Mouse (Mus musculus): ENCODE data around the gene Mtrf1l. TPM values are rescaled to one million over a fixed set of nuclear protein-coding genes. Genes with fewer than 3 reads are reported as not detected.

Gene Mtrf1l
- polyA plus RNA-seq, 2 experiments = 2.6 to 5.3 TPM

DNA sequence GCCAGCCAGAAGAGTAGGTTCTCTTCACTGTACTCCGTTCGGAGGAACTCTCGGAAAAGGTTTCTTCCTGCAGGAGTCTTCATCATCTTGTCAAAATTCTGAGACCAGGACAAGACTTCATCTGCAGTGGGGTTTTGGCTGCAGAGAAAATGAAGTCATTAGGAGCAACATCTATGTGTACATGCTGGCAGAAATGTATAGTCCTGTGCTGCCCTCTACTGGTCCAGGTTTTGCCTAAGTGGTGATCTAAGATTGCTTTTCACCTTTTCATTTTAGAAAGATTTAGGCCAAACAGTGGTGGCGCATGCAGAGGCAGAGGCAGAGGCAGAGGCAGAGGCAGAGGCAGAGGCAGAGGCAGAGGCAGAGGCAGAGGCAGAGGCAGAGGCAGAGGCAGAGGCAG is 17.7 kb upstream of the Mtrf1l start:
- DNase-seq (ENCODE audit: low read depth in 3 of 3, low spot score in 3 of 3) (peak in 1 of 3 experiments; percentile 34), ATAC-seq (ENCODE audit: insufficient read depth) (no peak)
- no peaks in the 10 kb centered on the region for H3K27me3 ChIP-seq (ENCODE audit: control insufficient read depth, insufficient read depth, low read length)
- no peak overlapping the region for H3K4me2 ChIP-seq (ENCODE audit: low read depth)
- TF ChIP-seq EP300 (IDR thresholded peaks at IDR 0.05; ENCODE audit: low read depth) (no peak), CTCF (IDR thresholded peaks at IDR 0.05; ENCODE audit: low read depth) (peak; percentile 66)
- H3K9me3 ChIP-seq (ENCODE audit: control insufficient read depth, low read length) = no peaks in the 10 kb centered on the region
- H3K4me1 ChIP-seq (replicated peaks; ENCODE audit: control insufficient read depth in 2 of 2, insufficient read depth in 2 of 2, low read length in 1 of 2) = no peaks in the 10 kb centered on the region
- no peaks in the 10 kb centered on the region for H3K36me3 ChIP-seq (replicated peaks; ENCODE audit: control insufficient read depth, insufficient read depth, low read depth)
- WGBS (ENCODE audit: insufficient replicate concordance) = 59% methylated on average over 4 of the region's 4 CpGs
- no peak overlapping the region for H3K27ac ChIP-seq
- no peak overlapping the region for H3K9ac ChIP-seq (replicated peaks)
- no peak overlapping the region for H3K4me3 ChIP-seq (ENCODE audit: insufficient read depth in 1 of 2, low read depth in 2 of 2, low read length in 2 of 2)

- TF ChIP-seq CTCF (IDR thresholded peaks at IDR 0.05; ENCODE audit: low read depth) = no peak
- no peak for TF ChIP-seq EP300 (IDR thresholded peaks at IDR 0.05; ENCODE audit: low read depth)
- no peak overlapping the region for H3K9ac ChIP-seq (replicated peaks)
Measured at GRCm38 (mm10) chr10:5826336-5827025, 2.8 kb upstream of the Mtrf1l start.

GRCm38 (mm10) chr10:5824779-5825178 is 1.1 kb upstream of the Mtrf1l start:
- H3K4me3 ChIP-seq (ENCODE audit: insufficient read depth in 1 of 2, low read depth in 2 of 2, low read length in 2 of 2) = peak overlapping the region; percentile 69 to 98
- H3K27ac ChIP-seq = peak overlapping the region; percentile 64
- H3K9ac ChIP-seq (replicated peaks) = peak overlapping the region; percentile 38
- DNase-seq (ENCODE audit: low read depth in 3 of 3, low spot score in 3 of 3) (peak; percentile 56 to 70 (median 58)), ATAC-seq (ENCODE audit: insufficient read depth) (no peak)
- H3K36me3 ChIP-seq (replicated peaks; ENCODE audit: control insufficient read depth, insufficient read depth, low read depth) = peaks cover 5% of the 10 kb centered on the region
- no peaks in the 10 kb centered on the region for H3K9me3 ChIP-seq (ENCODE audit: control insufficient read depth, low read length)
- peak overlapping the region; percentile 81 for H3K4me2 ChIP-seq (ENCODE audit: low read depth)
- H3K4me1 ChIP-seq (replicated peaks; ENCODE audit: control insufficient read depth in 2 of 2, insufficient read depth in 2 of 2, low read length in 1 of 2) = peaks cover 22 to 23% of the 10 kb centered on the region in 2 experiments
- TF ChIP-seq EP300 (IDR thresholded peaks at IDR 0.05; ENCODE audit: low read depth) (no peak), CTCF (IDR thresholded peaks at IDR 0.05; ENCODE audit: low read depth) (peak; percentile 66)
- WGBS (ENCODE audit: insufficient replicate concordance) = 2% methylated on average over 3 of the region's 3 CpGs
- H3K27me3 ChIP-seq (ENCODE audit: control insufficient read depth, insufficient read depth, low read length) = no peaks in the 10 kb centered on the region

More at GRCm38 (mm10) chr10:5826336-5827025, 2.8 kb upstream of the Mtrf1l start:
- no peak overlapping the region for H3K4me3 ChIP-seq (ENCODE audit: insufficient read depth in 1 of 2, low read depth in 2 of 2, low read length in 2 of 2)
- no peak for DNase-seq (ENCODE audit: low read depth in 3 of 3, low spot score in 3 of 3)
- ATAC-seq (ENCODE audit: insufficient read depth) = no peak
- H3K27ac ChIP-seq = no peak overlapping the region
- no peaks in the 10 kb centered on the region for H3K36me3 ChIP-seq (replicated peaks; ENCODE audit: control insufficient read depth, insufficient read depth, low read depth)
- peaks cover 18 to 20% of the 10 kb centered on the region in 2 experiments for H3K4me1 ChIP-seq (replicated peaks; ENCODE audit: control insufficient read depth in 2 of 2, insufficient read depth in 2 of 2, low read length in 1 of 2)
- H3K27me3 ChIP-seq (ENCODE audit: control insufficient read depth, insufficient read depth, low read length) = no peaks in the 10 kb centered on the region
- H3K9me3 ChIP-seq (ENCODE audit: control insufficient read depth, low read length) = no peaks in the 10 kb centered on the region
- 25% methylated on average over 6 of the region's 6 CpGs for whole genome bisulfite sequencing (ENCODE audit: insufficient replicate concordance)
- no peak overlapping the region; the same call in none of the 2 replicates for H3K4me2 ChIP-seq (ENCODE audit: low read depth)

- Histone ChIP-seq H3K27me3 (ENCODE audit: control insufficient read depth, insufficient read depth, low read length) (no peaks in the 10 kb centered on the region), H3K9me3 (ENCODE audit: control insufficient read depth, low read length) (no peaks in the 10 kb centered on the region), H3K4me3 (ENCODE audit: insufficient read depth in 1 of 2, low read depth in 2 of 2, low read length in 2 of 2) (peak overlapping the region; percentile 94 to 98), H3K4me2 (ENCODE audit: low read depth) (peak overlapping the region; percentile 70), H3K27ac (peak overlapping the region; percentile 68), H3K36me3 (replicated peaks; ENCODE audit: control insufficient read depth, insufficient read depth, low read depth) (peaks cover 18% of the 10 kb centered on the region), H3K4me1 (replicated peaks; ENCODE audit: control insufficient read depth in 2 of 2, insufficient read depth in 2 of 2, low read length in 1 of 2) (peaks cover 22 to 23% of the 10 kb centered on the region in 2 experiments), H3K9ac (replicated peaks) (peak overlapping the region; percentile 94)
- TF ChIP-seq CTCF (IDR thresholded peaks at IDR 0.05; ENCODE audit: low read depth) = no peak
- TF ChIP-seq EP300 (IDR thresholded peaks at IDR 0.05; ENCODE audit: low read depth) = no peak
- no peak for DNase-seq (ENCODE audit: low read depth in 3 of 3, low spot score in 3 of 3)
- ATAC-seq (ENCODE audit: insufficient read depth) = peak; percentile 7
- under 1% methylated on average over 37 of the region's 37 CpGs for WGBS (ENCODE audit: insufficient replicate concordance)
Measured at GRCm38 (mm10) chr10:5823291-5823739, 395 bp downstream of the Mtrf1l start.

- Histone ChIP-seq H3K27me3 (ENCODE audit: control insufficient read depth, insufficient read depth, low read length) (no peaks in the 10 kb centered on the region), H3K36me3 (replicated peaks; ENCODE audit: control insufficient read depth, insufficient read depth, low read depth) (peaks cover 47% of the 10 kb centered on the region), H3K4me3 (ENCODE audit: insufficient read depth in 1 of 2, low read depth in 2 of 2, low read length in 2 of 2) (no peak overlapping the region), H3K27ac (no peak overlapping the region), H3K4me1 (replicated peaks; ENCODE audit: control insufficient read depth in 2 of 2, insufficient read depth in 2 of 2, low read length in 1 of 2) (peaks cover 12 to 13% of the 10 kb centered on the region in 2 experiments; a peak in 3 of 4 replicates), H3K9ac (replicated peaks) (no peak overlapping the region), H3K4me2 (ENCODE audit: low read depth) (no peak overlapping the region), H3K9me3 (ENCODE audit: control insufficient read depth, low read length) (no peaks in the 10 kb centered on the region)
- no peak for ATAC-seq (ENCODE audit: insufficient read depth)
- no peak for DNase-seq (ENCODE audit: low read depth in 3 of 3, low spot score in 3 of 3)
- TF ChIP-seq EP300 (IDR thresholded peaks at IDR 0.05; ENCODE audit: low read depth) = no peak
- 79% methylated on average over 3 of the region's 3 CpGs for WGBS (ENCODE audit: insufficient replicate concordance)
Measured at GRCm38 (mm10) chr10:5818772-5819171, 4.9 kb downstream of the Mtrf1l start.
